Mouse (Mus musculus) limb, embryonic 11.5 days (tissue): Measurements from ENCODE around the gene Sdf2. TPM values are rescaled to one million over a fixed set of nuclear protein-coding genes. Genes with fewer than 3 reads are reported as not detected.
A peak's percentile ranks its signal among the peaks of the same experiment; 100 is the strongest.

Experiments used
- ATAC-seq: fragments of 200-750 bp; cut with Nextera tagmentation; 2 replicates; pipeline ENCODE4 v1.8.0; 2017; ENCODE audit warnings: low read depth; ENCODE audit not compliant: insufficient number of reproducible peaks, low FRiP score, low TSS enrichment
- DNase-seq: peaks from one replicate; pipeline ENCODE4 v3.0.0-alpha.2; 2015; ENCODE audit warnings: low spot score
- H3K27ac ChIP-seq: fragments of 300-500 bp; sonication (generic); replicated peaks from 2 replicates; pipeline ENCODE4 v1.5.1; 2014; ENCODE audit warnings: low read depth, mild to moderate bottlenecking, low read length
- H3K27me3 ChIP-seq: fragments of 300-500 bp; sonication (generic); 2 replicates; pipeline ENCODE4 v1.6.1; 2014; ENCODE audit warnings: mild to moderate bottlenecking, low read length, mixed read lengths; ENCODE audit not compliant: control insufficient read depth, insufficient read depth
- H3K36me3 ChIP-seq: fragments of 300-500 bp; sonication (generic); 2 replicates; pipeline ENCODE4 v1.6.1; 2014; ENCODE audit warnings: mild to moderate bottlenecking, low read length, moderate library complexity, mixed read lengths; ENCODE audit not compliant: control insufficient read depth, insufficient read depth
- H3K4me1 ChIP-seq: fragments of 300-500 bp; sonication (generic); 2 replicates; pipeline ENCODE4 v1.6.1; 2014; ENCODE audit warnings: low read length, mixed read lengths; ENCODE audit not compliant: control insufficient read depth, insufficient read depth
- H3K4me2 ChIP-seq: fragments of 300-500 bp; sonication (generic); 2 replicates; pipeline ENCODE4 v1.6.1; 2014; ENCODE audit warnings: low read depth, mild to moderate bottlenecking, moderate library complexity; ENCODE audit not compliant: severe bottlenecking
- H3K4me3 ChIP-seq: fragments of 300-500 bp; sonication (generic); 2 replicates; pipeline ENCODE4 v1.5.1; 2014; ENCODE audit warnings: low read depth, low read length
- H3K9ac ChIP-seq: fragments of 300-500 bp; sonication (generic); 2 replicates; pipeline ENCODE4 v1.6.1; 2014; ENCODE audit warnings: mild to moderate bottlenecking, low read length
- H3K9me3 ChIP-seq: fragments of 300-500 bp; sonication (generic); 2 replicates; pipeline ENCODE4 v1.6.1; 2016; ENCODE audit warnings: low read length; ENCODE audit not compliant: control insufficient read depth
- WGBS: fragments of 180-500 bp; shearing (Covaris S2); extraction: QIAGEN DNeasy Blood & Tissue Kit; methylation state at CpG from one replicate; pipeline ENCODE4 v1.1.7; 2014; 5-methylcytosine and 5-hydroxymethylcytosine counted together
- polyA plus RNA-seq: library from polyadenylated mRNA; unstranded; fragments of >200 nt; fragmentation: Nextera tagmentation; extraction: Ambion mirVana; gene quantifications from 2 replicates; pipeline ENCODE4 v1.2.1, GENCODE M21; 2014

Sdf2 gene
- polyA plus RNA-seq, 1 experiment from 2014 or later: 44.9 TPM

GRCm38 (mm10) chr11:78213086-78213817 is 32.3 kb upstream of the Sdf2 start:
- Histone ChIP-seq H3K9ac (no peak overlapping the region), H3K27me3 (no peaks in the 10 kb centered on the region), H3K4me2 (no peak overlapping the region), H3K9me3 (no peaks in the 10 kb centered on the region), H3K36me3 (peaks cover 60% of the 10 kb centered on the region), H3K4me3 (no peak overlapping the region), H3K4me1 (no peaks in the 10 kb centered on the region), H3K27ac (no peak overlapping the region)
- 94% methylated on average over 14 of the region's 14 CpGs for WGBS
- DNase-seq (no peak), ATAC-seq (no peak)

GRCm38 (mm10) chr11:78215709-78216317 is 29.7 kb upstream of the Sdf2 start:
- WGBS: 87% methylated on average over 11 of the region's 11 CpGs
- no peak overlapping the region for H3K27ac ChIP-seq
- H3K27me3 ChIP-seq: no peaks in the 10 kb centered on the region
- H3K9ac ChIP-seq: no peak overlapping the region; the same call in 1 of the 2 replicates
- no peak overlapping the region for H3K4me3 ChIP-seq
- peaks cover 59% of the 10 kb centered on the region for H3K36me3 ChIP-seq
- ATAC-seq (no peak), DNase-seq (no peak)
- H3K4me1 ChIP-seq: no peaks in the 10 kb centered on the region
- H3K9me3 ChIP-seq: no peaks in the 10 kb centered on the region
- H3K4me2 ChIP-seq: no peak overlapping the region

- no peaks in the 10 kb centered on the region for H3K27me3 ChIP-seq
- H3K9ac ChIP-seq: no peak overlapping the region
- no peak overlapping the region for H3K4me3 ChIP-seq
- no peak for DNase-seq
- WGBS: 92% methylated on average over 4 of the region's 4 CpGs
- ATAC-seq: no peak
- no peak overlapping the region for H3K27ac ChIP-seq
- H3K4me1 ChIP-seq: no peaks in the 10 kb centered on the region
- H3K36me3 ChIP-seq: peaks cover 60% of the 10 kb centered on the region
- H3K4me2 ChIP-seq: no peak overlapping the region
- H3K9me3 ChIP-seq: no peaks in the 10 kb centered on the region
These were observed 22.0 kb upstream of the Sdf2 start for GRCm38 (mm10) chr11:78223586-78223985.

GRCm38 (mm10) chr11:78231518-78231917 is 14.0 kb upstream of the Sdf2 start:
- no peak overlapping the region for H3K27ac ChIP-seq
- H3K4me1 ChIP-seq: no peaks in the 10 kb centered on the region
- H3K27me3 ChIP-seq: no peaks in the 10 kb centered on the region
- H3K9ac ChIP-seq: no peak overlapping the region
- ATAC-seq: no peak
- H3K4me3 ChIP-seq: no peak overlapping the region
- H3K9me3 ChIP-seq: no peaks in the 10 kb centered on the region
- WGBS: 91% methylated on average over 6 of the region's 6 CpGs
- no peak overlapping the region for H3K4me2 ChIP-seq
- H3K36me3 ChIP-seq: peaks cover 48% of the 10 kb centered on the region
- no peak for DNase-seq

- no peaks in the 10 kb centered on the region for H3K9me3 ChIP-seq
- peaks cover 7% of the 10 kb centered on the region; the same call in 1 of the 2 replicates for H3K36me3 ChIP-seq
- DNase-seq (no peak), ATAC-seq (no peak)
- H3K4me1 ChIP-seq: peaks cover 5% of the 10 kb centered on the region
- H3K4me2 ChIP-seq: no peak overlapping the region
- no peak overlapping the region for H3K4me3 ChIP-seq
- no peak overlapping the region for H3K27ac ChIP-seq
- no peak overlapping the region for H3K9ac ChIP-seq
- no peaks in the 10 kb centered on the region for H3K27me3 ChIP-seq
- WGBS: 94% methylated on average over 9 of the region's 9 CpGs
These were observed 5.2 kb upstream of the Sdf2 start for GRCm38 (mm10) chr11:78240193-78240857.

- H3K9ac ChIP-seq: peak overlapping the region; percentile 72
- WGBS: under 1% methylated on average over 19 of the region's 19 CpGs
- H3K27me3 ChIP-seq: no peaks in the 10 kb centered on the region
- DNase-seq (no peak), ATAC-seq (0 out of 2 replicates have a peak, but pooled peaks have one; percentile 8)
- peaks cover 2% of the 10 kb centered on the region; the same call in 1 of the 2 replicates for H3K36me3 ChIP-seq
- no peaks in the 10 kb centered on the region for H3K9me3 ChIP-seq
- H3K4me3 ChIP-seq: peak overlapping the region; percentile 80
- peak overlapping the region; percentile 74 for H3K4me2 ChIP-seq
- H3K27ac ChIP-seq: peak overlapping the region; percentile 56; the same call in 1 of the 2 replicates
- peaks cover 5% of the 10 kb centered on the region for H3K4me1 ChIP-seq
These were observed 302 bp upstream of the Sdf2 start for GRCm38 (mm10) chr11:78245261-78245626.

- Histone ChIP-seq H3K9me3 (no peaks in the 10 kb centered on the region), H3K27ac (no peak overlapping the region), H3K4me3 (peak overlapping the region; percentile 80), H3K27me3 (no peaks in the 10 kb centered on the region), H3K4me1 (peaks cover 5% of the 10 kb centered on the region), H3K9ac (no peak overlapping the region), H3K36me3 (no peaks in the 10 kb centered on the region), H3K4me2 (peak overlapping the region; percentile 26; the same call in 1 of the 2 replicates)
- WGBS: 42% methylated on average over 7 of the region's 7 CpGs
- DNase-seq (no peak), ATAC-seq (no peak)
These were observed 919 bp downstream of the Sdf2 start for GRCm38 (mm10) chr11:78246318-78247011.

- no peak for ATAC-seq
- Histone ChIP-seq H3K36me3 (no peaks in the 10 kb centered on the region; the same call in 1 of the 2 replicates), H3K9me3 (no peaks in the 10 kb centered on the region), H3K4me3 (no peak overlapping the region; the same call in 1 of the 2 replicates), H3K4me1 (peaks cover 5% of the 10 kb centered on the region), H3K27ac (no peak overlapping the region), H3K27me3 (no peaks in the 10 kb centered on the region), H3K4me2 (peak overlapping the region; percentile 24; the same call in 1 of the 2 replicates), H3K9ac (no peak overlapping the region)
- no peak for DNase-seq
- WGBS: 55% methylated on average over 3 of the region's 3 CpGs
These were observed 1.4 kb downstream of the Sdf2 start for GRCm38 (mm10) chr11:78247012-78247348.
